Mouse (Mus musculus): ENCODE data around the gene Susd1.

Susd1 gene

DNA sequence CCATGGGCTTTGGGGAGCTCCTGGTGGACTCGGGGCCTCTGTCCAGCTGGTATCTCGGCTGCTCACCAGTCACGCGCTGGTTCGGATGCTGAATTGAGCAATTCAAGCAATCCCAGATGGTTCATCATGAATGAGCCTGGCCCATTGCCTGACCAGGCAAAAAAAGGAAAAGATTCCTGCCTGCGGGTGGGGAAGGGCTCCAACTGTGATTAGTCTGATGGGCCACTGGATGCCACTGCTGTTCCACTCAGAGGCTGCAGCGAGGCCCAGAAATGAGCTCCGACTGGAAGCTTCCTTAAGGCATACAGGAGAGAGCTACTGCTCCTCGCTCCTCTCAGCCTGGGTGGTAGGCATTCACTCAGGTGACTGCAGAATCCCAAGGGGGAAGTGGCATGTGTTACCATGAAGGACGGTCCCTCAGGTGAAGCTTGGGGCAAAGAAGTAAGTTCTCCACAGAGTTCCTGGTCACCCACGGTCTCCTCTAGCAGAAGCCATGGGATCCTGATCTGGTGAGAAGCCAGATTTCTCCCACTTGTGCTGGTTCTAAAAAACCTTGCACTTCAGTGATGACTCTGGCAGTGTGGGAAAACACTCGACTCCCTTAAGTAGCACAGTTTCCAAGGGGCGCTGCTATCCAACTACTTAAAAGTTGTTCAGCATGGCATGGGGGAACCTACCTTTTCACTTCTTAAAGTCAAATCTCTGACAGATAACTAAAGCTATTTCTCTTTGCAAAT is 57.3 kb downstream of the Susd1 start:
- no peak for DNase-seq (ENCODE audit: low spot score)

DNA sequence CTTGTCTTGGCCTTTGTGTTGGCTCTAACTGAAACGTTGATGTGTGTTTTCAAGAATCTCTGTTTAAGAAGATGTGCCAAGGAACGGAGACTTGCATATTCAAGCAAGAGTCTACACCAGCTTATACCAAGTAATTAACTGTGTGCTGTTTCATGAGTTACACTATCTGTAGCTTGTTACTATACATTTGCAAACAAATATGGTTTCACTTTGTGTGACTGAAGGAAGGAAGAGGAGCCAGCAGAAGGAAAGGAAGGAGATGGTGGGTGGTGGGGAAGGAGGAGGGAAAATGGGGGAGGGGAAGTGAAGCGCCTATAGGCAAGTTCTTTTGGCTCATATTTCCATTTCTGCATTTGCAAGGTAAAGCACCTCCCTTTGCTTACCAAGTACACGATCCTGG is 58.0 kb downstream of the Susd1 start:
- DNase-seq (ENCODE audit: low spot score) = no peak

DNA sequence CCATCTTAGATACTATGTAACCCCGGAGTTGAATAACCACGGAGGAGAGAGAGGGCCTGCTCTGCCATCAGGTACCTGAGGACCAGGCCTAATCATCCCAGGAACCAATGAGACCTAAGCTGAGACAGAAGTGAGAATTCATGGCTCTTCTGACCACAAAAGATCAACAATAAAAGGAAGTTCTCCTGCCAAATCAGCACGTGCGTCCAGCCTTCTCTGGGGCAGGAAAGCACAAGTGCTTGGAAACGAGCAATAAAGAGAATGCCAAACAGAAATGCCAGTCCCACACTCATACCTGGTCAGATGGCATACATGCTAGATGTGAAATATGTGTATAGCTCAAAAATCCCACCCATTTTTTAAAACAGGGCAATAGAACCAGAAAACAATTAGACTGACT is 58.6 kb downstream of the Susd1 start:
- DNase-seq (ENCODE audit: low spot score) = no peak

DNA sequence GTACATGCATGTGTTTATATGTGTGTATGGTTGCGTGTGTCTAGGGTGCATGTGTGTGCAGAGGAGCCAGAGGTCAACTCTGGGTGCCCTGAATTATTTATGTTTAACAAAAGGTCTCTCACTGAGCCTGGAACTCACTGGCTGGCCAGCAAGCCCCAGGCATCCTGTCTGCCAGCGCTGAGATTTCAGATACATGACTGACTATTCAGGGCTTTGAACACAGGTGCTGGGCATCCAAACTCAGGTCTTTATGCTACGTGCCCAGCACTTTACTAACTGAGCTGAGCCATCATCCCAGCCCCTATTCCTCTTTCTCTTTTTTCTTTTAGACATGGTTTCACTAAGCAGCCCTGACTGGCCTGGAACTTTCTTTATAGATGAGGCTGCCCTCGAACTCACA is 59.8 kb downstream of the Susd1 start:
- DNase-seq (ENCODE audit: low spot score) = no peak

DNA sequence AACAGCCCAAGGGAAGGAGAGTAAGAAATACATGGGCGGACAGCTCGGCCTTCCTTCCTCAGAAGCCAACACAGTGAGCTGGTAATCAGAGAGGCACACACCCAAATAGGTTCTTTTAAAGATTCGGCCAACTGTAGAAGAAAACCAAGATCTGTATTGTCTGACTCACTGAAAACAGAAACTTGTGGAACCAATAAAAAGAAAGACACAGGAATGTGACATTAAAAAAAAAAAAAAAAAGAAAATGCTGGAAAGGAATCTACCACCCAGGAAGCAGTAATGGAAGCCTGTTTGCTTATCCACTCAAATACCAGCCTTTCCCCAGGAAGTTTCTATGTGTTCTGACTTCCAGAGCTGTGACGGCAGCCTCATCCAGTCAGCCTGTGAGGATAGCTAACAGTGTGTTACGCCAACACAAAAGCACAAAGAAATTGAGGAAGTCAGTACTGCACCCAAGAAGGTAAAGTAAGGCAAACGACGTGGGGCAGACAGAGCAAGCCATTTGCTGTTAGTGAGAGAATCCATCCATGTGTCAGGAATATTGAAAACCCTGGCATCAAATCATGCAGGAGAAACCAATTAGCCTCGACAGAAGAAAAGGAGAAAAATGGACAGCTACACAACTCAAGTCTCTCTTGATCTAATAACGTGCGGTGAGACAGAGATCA is 64.0 kb downstream of the Susd1 start:
- no peak for DNase-seq (ENCODE audit: low spot score)

DNA sequence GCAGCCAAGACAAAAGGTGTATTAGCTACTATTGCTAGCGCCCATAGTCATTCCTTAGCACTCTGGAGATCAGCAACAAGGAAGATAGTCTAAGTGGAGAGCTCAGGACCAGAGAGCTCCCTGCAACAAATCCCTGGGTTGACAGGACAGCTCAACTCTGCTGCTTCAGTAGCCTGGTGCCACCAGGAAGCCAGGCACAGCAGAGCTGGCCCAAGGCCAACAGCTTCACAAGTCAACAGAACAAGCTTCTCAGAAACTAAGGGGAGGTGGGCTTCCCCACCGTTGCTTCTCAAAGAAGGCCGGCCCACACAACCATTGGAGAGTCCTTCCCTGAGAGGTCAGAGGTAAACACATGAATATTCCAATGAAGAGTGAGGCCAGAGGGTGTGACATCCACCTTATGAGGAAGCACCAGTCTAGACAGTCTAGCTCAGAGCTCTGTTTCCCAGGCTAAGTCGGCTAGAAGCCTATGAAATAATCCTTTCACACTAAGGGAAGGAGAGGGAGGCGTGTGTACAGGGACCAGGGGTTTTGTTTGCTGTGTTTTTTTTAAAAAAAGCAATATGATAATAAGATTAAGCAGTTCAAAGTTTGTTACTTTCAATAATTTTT is 65.8 kb downstream of the Susd1 start:
- DNase-seq (ENCODE audit: low spot score) = no peak

DNA sequence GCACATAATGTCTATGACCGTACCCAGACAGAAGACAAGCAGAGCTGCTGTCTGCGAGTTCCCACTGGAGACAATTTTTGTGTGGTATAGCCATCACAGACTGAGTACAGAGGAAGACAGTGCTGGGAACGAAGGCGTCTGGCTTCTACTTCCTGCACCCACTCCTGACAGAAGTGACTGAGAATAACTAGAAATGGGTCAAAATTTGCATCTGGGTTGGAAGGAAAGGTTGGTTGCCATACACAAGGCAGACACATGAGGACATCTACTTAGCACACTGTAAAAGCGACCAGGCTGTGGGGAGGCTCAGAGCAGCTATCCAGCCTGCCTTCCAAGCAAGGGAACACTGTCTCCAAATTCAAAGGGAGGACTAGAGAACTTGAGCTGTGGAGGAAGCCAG is 66.5 kb downstream of the Susd1 start:
- no peak for DNase-seq (ENCODE audit: low spot score)

DNA sequence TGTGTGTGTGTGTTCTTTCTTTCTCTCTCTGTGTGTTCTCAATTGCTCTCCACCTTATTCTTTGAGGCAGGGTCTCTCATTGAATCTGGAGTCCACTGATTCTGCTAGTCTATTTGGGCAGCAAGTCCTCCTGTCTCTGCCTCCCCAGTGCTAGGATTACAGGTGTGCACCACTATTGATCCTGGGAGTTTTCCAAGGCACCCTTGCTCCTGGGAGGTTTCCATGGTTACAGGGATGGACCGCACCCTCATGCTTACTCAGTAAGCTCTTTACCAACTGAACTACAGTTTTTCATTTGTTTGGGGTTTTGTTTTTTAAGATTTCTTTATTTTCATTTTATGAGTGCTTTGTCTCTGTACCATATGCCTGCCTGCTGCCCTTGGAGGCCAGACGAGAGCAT is 68.5 kb downstream of the Susd1 start:
- no peak for DNase-seq (ENCODE audit: low spot score)

DNA sequence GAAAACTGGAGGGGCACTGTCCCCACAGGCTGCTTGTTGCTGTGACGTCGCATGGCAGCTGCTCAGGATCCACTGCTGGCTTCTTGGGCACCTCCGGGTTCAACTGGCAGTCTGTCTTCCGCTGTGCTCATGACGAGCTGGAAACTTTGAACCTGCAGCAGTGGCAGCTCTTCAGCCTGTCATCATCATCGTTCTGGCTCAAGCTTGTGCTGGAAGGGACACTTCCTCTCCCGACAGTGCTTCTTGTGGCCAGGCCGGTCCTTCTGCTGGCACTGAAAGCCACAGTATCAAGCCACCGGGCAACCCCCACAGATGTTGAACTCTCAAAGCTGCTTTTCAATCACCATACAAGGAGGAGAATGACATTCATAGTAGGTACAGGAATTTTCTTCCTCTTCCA is 70.3 kb downstream of the Susd1 start:
- DNase-seq (ENCODE audit: low spot score) = no peak

DNA sequence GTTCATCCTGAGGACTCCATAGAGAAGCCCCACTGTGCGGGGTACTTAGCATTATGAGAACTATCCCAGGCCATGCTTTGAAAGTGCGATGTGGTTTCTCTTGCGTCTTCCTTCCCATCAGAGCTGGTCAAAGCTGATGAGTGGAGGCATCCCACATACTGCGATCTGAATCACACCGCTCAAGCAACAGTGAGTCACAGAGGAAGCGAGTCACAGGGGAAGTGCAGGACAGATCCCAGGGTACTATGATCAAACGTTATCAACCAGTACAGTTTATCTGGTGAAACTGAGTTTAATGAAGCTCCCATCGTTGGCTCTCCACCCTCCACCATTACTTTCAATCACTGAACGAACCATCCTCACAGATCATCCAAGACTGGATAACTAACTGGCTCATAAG is 72.2 kb downstream of the Susd1 start:
- DNase-seq (ENCODE audit: low spot score) = no peak

DNA sequence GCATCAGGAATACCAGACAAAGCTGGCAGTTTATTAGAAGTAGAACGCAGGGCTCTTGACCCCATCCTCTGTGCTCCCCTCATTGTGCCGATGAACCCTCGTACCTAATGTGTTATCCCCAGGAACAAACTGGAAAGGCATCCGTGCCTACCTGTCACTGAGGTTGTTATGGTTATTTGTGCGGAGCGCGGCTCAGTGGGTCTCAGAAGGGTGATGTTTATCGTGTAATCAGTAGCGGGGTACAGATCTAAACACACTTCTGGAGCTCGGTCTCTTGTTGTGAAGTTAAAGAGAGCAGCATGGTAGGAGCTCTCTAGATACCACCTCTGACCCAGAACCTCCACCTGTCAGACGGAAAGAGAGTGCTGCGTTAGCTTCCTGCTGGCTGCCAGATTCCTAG is 72.9 kb downstream of the Susd1 start:
- DNase-seq (ENCODE audit: low spot score) = no peak

DNA sequence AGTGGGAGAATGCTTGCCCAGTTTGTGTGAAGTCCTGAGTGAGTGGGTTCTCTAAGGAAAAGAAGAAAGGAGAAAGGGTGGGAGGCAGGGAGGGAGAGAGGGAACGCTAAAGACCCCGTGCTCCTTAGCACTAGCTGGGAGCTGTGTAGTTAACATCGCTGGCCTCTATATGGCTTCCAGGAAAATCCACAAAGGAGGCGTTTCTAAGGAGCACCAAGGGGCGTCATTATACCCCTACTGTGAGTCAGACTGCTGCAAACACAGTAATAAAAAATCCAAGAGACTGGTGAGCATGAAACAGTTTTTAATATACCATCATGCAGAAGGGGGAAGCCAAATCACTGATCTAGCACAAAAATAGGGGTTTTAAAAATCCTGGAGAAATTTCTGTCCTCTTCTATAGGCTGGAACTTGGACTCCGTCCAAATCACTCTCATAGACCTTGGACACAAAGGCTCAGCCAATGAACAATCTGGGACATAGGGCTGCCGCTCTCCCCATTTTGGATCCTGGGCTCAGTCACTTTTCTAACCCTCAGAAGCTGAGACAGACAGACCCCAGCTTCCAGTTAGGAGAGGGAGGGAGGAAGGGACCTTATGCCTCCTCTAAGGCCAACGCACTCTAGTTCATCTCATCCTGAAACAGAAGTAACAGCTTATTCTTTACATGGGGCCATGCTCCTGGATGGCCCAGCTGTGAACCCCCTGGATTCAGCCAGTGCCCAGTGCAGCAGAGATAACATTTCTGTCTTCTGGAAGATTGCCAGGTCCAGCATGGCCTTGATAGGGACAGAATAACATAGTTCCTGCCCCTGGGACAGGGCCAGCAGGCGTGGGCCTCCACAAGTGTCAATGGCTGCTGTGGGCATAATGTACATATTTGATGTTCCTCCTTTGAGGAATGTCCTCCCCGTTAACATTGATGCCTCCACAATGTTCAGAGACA is 73.9 kb downstream of the Susd1 start:
- no peak for DNase-seq (ENCODE audit: low spot score)

DNA sequence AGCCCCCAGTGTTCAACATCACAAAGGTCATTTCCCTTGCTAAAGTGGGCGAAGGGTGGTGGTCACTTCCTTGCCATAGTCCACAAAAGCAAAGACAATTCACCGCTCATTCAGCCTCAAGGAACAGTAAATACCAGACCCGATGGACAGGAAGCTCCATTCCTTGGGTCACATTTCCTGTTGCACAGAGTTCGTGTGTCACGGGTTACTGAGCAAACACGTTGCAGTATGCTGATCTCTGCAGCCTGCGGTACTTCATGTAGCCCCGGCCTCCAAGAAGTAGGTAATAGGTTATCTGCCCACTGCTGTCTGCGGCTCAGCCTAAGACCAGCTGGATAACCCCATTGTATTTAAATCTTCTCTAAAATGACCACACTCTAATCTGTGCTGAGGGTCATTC is 75.4 kb downstream of the Susd1 start:
- no peak for DNase-seq (ENCODE audit: low spot score)

DNA sequence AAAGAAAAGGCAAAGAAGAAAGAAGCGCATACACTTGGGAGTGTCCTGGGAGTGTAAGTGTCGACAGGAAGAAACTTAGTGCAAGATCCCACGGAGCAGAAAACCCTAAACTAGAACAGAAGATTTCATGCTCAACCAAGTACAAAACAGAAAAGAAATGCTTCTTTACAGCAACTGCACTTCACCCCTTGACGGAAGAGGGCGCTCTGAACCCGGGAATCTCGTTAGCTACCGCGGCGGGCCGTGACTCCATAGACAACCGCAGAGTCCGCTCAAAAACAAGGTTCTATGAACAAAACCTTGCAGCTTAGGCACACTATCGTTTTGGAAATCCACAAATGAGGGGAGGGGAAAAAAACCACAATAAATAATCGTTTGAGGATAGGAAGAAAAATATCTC is 77.7 kb downstream of the Susd1 start:
- DNase-seq (ENCODE audit: low spot score) = peak; percentile 50

DNA sequence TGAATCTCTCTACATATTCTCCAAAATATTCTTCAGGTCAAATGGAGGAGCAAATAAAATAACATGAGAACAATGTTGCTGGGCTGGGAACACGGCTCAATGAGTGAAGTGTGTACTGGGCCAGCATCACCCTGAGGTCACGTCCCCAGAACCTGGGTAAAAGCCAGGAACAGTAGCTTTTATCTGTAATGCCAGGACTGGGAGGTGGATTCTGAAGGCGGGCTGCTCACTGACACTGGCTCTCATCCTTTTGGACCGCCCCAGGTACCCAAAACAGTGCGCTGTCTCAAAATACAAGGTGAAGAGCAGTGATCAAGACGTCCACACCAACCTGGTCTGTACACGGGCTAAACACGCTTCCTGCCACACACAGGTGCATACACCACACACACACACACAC is 78.5 kb downstream of the Susd1 start:
- DNase-seq (ENCODE audit: low spot score) = no peak

DNA sequence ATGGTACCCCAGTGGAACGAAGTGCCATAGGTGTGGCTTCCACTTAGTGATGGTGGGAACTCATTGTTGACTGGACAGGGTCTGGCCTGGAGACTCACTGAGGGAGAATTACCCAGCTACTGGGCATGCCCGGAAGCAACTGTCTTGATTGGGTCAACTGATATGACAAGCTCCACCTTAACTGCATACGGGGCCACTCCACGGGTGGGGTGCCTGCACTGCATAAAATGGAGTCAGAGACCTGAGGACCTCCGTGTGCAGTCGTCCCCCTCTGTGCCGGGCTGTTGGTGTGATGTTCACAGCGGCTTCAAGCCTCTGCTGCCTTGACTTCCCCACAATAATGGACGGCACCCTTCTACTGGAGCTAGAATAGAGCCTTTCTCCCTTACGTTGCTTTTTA is 79.5 kb downstream of the Susd1 start:
- DNase-seq (ENCODE audit: low spot score) = no peak

DNA sequence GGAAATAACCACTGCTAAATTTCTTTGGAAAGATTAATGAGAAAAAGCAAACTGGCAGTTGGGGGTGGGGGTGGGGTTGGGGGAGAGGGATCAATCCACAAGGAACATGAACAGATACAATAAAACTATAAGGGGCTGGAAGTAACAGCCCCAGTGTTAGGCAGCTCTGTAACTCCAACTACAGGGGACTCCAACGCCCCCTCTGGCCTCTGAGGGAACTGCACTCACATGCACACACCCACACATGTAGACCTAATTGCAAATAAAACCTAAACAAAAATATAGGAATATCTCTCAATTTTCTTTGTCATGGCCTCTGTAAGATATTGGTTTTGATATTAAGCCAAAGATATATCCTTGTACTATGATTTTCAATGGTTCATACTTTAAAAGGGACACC is 83.0 kb downstream of the Susd1 start:
- no peak for DNase-seq (ENCODE audit: low spot score)

DNA sequence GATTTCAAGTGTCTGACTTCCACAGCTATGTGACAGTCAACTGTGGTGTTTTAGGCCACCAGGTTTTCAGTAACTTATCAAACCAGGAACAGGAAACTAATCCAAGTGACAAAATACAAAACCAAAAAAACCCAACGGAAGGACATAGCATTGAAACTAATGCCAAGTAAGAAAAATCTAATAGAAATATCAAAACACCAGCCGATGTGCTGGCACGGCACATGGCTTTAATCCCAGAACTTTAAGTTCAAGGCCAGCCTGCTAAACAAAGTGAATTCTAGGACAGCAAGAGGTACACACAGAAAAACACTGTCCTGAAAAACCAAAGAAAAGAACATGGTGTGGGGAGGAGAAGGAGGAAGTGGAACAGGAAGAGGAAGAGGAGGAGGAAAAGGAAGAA is 83.8 kb downstream of the Susd1 start:
- no peak for DNase-seq (ENCODE audit: low spot score)

DNA sequence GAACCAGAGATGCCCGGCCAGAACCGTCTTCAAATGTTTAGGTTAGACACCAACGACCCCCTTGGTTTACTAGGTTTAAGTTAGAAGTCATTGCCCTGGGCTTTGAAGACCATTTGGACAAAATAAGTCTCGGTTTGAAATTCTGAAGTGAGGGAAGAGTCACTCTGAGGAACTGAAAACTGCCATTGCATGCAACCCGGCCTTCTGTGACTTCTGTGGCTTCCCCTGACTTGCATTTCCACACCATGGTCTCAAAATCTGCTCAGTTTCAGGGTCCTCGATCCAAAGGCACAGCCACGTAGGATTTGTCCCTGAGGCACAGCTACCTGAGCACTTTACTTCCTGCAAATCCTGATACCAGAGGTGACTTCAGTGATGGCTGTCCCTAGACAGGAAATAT is 86.5 kb downstream of the Susd1 start:
- no peak for DNase-seq (ENCODE audit: low spot score)

DNA sequence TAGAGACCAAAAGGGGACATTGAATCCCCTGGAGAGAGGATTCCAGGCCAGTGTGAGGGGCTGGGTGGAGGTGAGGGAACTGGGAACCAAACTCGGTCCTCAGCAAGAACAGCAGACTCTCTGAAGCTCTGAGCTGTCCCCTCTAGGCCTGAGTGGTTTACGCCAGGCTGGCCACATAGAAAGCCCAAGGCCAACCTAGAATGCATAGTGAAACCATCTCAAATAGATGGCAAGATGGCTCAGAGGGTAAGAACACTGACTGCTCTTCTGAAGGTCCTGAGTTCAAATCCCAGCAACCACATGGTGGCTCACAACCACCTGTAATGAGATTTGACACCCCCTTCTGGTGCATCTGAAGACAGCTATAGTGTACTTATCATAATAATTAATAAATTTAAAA is 88.1 kb downstream of the Susd1 start:
- no peak for DNase-seq (ENCODE audit: low spot score)

DNA sequence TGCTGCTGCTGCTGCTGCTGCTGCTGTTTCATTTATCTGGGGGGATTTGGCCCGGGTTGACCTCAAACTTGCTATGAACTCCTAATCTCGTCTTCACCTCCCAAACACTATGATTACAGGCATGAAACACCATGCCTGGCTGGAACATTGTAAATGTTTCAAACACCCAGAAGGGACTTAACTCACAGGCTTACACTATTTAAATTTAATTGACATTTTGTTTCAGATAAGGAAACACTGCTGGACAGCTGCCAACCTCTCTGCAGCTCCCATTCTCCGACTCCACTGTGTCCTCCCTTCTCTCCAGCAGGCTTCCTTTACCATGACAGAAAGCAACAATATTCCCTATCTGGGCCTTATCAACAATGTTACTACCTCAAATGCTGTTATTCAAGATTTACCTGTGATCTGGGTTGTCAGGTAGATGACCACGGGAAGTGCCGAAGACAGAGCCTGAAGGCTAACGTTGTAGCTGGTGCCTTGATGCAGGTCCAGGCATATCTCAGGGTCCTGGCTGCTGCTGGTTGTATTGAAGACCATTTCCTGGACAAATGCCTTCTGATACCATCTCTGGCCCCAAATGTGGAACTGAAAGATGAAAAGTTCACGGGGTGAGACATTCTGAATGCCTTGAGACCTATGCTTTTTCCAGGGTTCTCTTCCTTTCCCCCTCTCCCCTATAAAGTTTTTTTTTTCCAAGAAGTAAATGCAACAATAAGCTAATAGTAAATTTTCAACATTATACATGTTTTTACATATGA is 88.8 kb downstream of the Susd1 start:
- DNase-seq (ENCODE audit: low spot score) = no peak

DNA sequence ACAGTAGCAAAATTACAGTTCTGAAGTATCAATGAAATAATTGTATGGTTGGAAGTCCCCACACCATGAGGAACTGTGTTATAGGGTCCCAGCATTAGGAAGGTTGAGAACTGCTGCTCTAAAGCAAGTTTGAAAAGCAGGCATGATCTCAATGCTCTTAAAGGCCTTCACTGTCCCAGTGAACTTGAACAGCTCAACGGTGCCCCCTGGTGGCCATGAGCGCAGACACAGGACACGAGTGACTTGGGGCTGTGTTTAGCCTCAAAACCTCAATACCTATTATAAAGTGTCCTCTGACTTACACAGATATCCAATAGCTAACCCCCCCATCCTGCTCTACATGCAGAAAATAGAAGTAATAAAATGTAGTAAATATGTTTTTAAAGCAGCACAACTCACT is 97.7 kb downstream of the Susd1 start:
- peak; percentile 79 for DNase-seq (ENCODE audit: low spot score)

Data from urinary bladder, postnatal 10 days (tissue).